Mouse (Mus musculus) spleen, adult 2 months (tissue): ENCODE results near the gene Igfbp2.

Experiments used
- CTCF ChIP-seq: fragments of 200-500 bp; IDR thresholded peaks from 2 replicates; pipeline ENCODE4 v1.5.1; 2011; ENCODE audit warnings: mild to moderate bottlenecking, inconsistent platforms; ENCODE audit not compliant: insufficient read depth, insufficient read length, insufficient replicate concordance; ENCODE audit errors: extremely low read depth
- POLR2A ChIP-seq: fragments of 200-500 bp; IDR thresholded peaks from 2 replicates; pipeline ENCODE4 v1.6.1; 2011; ENCODE audit warnings: low read depth, low read length, inconsistent platforms

- TF ChIP-seq CTCF: no peak
- no peak for TF ChIP-seq POLR2A
Measured at GRCm38 (mm10) chr1:72878473-72879318, 54.4 kb downstream of the Igfbp2 start.
